Mouse (Mus musculus): ENCODE measurements around the gene Zcchc8. TPM values are rescaled to one million over a fixed set of nuclear protein-coding genes. Genes with fewer than 3 reads are reported as not detected.
A peak's percentile ranks its signal among the peaks of the same experiment; 100 is the strongest.
"Not testable (repeated sequence)": the region's sequence is repeated elsewhere in the genome, so short reads cannot be mapped to it uniquely, and the experiment has no call there.

The Zcchc8 gene
- total RNA-seq (2021) = 10 to 100 TPM; 45.4 to 50.1 TPM

DNA sequence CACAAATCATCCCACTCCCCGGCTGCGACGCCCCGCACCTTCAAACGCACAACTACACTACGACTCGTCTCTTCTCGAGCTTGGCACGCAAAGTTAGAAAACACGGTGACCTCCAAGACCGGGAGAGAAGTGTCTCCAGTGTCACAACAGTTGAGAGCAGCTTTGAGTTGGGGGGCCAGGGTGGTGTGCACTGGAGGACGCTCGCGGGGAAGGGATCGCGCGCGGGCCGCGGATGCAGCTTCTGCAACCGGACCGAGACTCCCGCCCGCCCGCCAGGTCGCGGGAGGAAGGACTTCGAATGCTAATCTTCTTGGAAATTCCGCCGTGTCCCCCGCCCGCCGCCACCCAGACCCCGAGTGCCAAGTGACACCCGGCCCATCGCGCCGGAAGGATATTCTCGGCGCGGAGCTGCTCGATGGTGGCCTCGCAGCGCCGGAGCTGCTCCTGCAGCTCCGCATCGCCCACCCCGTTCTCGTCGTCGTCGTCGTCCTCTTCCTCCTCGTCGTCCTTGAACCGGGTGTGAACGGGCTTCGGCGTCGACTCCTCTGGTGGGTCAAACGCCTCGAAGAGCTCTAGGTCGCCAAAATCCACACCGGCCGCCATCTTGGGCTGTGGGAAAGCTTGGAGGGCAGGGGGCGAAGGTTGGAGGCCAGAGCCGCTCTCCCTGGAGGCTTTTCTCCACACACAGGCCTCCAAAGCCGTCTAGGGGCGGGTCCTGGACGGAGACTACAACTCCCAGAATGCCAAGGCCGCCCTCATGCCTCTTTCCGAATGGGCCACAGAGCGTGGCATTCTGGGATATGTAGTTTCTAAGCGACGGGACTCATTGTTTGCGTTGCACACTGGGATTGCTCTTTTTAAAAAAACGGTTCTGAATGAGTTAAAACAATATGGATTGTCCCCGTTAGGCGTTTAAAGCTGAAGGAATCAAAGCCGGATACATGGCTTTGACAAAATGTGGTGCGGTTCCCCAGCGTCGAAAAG is at the start of gene Zcchc8:
TSS of gene Zcchc8 (minus strand) at position 773 of the 984 bp plus-strand sequence.
- peak; percentile 80 to 85 for DNase-seq (ENCODE audit: extremely low spot score in 1 of 2, low spot score in 1 of 2)

GRCm38 (mm10) chr5:123766455-123766854 is 45.6 kb upstream of the Zcchc8 start:
- DNase-seq (ENCODE audit: extremely low spot score in 1 of 2, low spot score in 1 of 2) = not testable (repeated sequence)

DNA sequence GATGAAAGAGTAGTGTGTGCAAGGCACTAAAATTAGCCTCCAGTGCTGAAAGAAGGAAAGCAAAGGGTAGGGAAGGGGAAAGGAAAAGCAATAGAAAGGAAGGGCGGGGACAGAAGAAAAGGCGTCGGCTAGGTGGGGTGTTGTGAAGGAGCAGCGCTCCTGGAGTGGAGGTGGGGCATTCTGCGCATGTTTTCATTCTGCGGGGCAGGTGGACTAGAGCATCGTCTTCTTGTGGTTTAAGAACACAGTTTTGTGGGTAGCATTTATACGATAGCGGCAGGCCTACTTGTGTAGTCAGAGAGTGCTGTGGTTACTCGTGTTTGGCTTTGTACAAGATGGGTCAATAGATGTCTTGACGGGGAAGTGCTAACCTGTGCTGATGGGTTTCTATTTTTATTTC is 44.6 kb upstream of the Zcchc8 start:
- DNase-seq (ENCODE audit: extremely low spot score in 1 of 2, low spot score in 1 of 2) = no peak

- DNase-seq (ENCODE audit: extremely low spot score in 1 of 2, low spot score in 1 of 2) = peak; percentile 87 to 91
These were observed 28.5 kb upstream of the Zcchc8 start, which contains the start of the genes Rsrc2 and Kntc1 for GRCm38 (mm10) chr5:123749065-123750064. Gene Rsrc2, minus strand, starts transcription at chr5:123749414. Gene Kntc1, plus strand, starts transcription at chr5:123749716.

DNA sequence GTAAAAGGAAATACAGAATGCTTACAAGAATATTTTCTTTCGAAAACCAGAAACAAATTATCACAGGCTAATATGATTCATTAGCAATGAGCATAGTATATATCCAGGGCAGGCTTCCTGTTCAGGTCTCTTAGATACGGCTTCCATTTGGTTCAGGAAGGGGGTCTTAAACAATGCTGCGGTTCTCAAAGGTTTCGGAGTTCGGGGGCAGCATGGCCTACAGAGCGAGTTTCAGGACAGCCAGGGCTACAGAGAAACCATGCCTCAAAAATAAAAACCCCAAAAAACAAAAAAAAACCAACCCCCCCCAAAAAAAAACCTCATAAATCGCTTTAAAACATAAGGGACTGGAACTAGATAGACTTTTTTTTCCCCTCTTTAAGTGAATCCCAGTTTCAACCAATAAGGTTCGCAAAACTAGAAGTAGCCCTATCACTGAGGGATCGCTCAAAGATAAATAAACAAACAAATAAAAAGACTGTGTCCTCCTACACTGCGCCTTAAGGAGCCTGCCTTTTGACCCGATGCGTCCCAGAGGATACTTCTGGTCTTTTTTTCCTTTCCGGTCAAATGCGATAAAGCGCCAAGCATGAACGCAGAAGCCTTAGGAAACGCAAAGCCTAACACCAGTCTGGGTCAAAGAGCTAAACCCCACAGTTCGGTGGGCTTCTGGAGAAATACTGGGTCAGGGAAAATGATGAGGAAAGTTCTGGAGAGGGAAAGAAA is 27.6 kb upstream of the Zcchc8 start:
- DNase-seq (ENCODE audit: extremely low spot score in 1 of 2, low spot score in 1 of 2) = peak in 1 of 2 experiments; percentile 6

DNA sequence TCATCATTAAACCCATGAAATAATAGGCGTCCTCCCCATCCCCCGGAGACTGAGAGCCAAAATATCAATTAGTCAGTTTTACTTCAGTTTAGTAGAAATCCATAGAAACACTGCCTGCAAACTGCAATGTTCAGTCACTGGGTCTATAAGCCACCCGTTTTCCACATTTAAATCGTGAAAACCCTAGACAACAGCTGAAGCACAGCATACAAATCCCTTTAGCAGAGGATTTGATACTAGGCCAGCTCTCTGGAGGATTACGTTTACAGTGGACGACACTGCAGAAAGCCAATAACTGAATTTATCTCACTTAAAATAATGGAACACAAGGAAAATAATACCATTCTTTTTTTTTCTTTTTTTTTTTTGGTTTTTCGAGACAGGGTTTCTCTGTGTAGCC is 26.7 kb upstream of the Zcchc8 start:
- DNase-seq (ENCODE audit: extremely low spot score in 1 of 2, low spot score in 1 of 2) = no peak

- no peak for DNase-seq (ENCODE audit: extremely low spot score in 1 of 2, low spot score in 1 of 2)
These were observed 25.4 kb upstream of the Zcchc8 start for GRCm38 (mm10) chr5:123746253-123746652.

DNA sequence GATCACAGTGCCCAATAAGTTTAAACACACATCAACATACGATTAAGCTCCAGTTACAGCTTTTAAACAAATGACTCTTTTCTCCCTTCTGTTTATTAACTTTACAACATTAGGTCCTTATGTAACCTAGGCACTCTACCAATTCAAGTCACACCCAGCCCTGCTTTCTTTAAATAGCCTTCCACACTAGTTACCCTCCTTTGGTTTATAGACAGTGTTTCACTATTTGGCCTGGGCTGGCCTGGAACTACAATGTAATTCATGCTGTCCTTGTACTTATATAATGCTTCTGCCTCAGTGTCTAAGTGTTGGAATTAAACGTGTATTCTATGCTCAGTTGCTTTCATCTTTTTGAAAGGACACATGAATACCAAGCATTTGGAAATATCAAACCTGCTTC is 23.5 kb upstream of the Zcchc8 start:
- DNase-seq (ENCODE audit: extremely low spot score in 1 of 2, low spot score in 1 of 2) = no peak

DNA sequence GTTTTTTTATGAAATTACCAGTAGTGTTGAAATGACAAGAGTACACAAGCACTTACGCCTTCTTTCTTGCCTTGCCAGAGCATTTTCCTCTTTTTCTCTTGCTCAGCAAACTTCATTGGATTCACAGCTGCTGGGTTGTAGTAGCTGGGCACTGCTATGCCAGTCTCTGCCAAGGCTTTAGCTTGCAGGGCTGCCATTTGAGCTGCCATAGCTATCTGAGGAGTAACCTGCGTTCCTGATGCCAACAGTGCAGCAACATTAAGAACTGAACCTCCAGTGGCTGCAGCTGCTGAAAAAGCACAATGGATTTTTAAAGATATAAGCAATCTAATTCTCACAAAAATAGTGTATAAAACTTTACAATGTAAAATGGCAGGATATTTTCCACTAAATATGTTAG is 10.1 kb upstream of the Zcchc8 start:
- no peak for DNase-seq (ENCODE audit: extremely low spot score in 1 of 2, low spot score in 1 of 2)

GRCm38 (mm10) chr5:123723816-123724215 is 2.9 kb upstream of the Zcchc8 start:
- DNase-seq (ENCODE audit: extremely low spot score in 1 of 2, low spot score in 1 of 2) = not testable (repeated sequence)

DNA sequence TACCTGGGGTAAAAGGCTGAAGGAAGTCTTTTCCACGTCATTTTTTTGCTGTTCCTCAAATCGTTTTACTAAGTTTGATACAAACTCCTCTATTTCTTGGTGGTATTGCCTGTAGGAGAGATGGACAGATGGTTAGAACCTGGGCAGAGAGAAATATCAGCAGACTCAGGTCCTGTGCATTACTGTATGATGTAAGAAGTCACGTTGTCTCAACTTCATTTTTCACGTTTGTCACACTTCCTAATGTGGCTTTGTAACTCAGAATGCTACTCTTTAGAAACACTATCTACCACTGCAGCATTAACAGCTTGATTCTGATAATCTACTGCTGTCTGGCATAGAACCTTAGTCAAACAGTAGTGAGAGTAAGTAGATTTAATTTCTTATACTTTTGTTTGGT is 6.3 kb downstream of the Zcchc8 start:
- DNase-seq (ENCODE audit: extremely low spot score in 1 of 2, low spot score in 1 of 2) = no peak

DNA sequence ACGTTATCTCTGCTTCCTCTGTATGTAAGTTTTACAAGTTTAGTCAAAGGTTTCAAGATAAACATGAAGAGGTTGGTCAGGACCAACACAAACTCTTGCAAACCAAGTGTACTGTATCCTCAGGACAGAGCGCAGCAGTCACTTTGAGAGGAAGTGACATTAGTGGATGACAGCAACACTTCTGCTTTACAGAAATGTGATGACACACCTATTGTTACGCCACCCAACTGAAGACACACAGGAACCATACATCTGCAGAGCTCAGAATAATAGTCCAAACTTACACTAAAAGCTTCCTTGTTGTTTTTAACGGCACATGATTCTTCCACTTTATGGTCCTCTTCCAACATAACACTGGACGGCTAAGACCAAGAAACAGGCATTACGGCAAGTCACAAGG is 7.1 kb downstream of the Zcchc8 start:
- no peak for DNase-seq (ENCODE audit: extremely low spot score in 1 of 2, low spot score in 1 of 2)

- no peak for DNase-seq (ENCODE audit: extremely low spot score in 1 of 2, low spot score in 1 of 2)
These were observed 11.3 kb downstream of the Zcchc8 start for GRCm38 (mm10) chr5:123709571-123709970.

DNA sequence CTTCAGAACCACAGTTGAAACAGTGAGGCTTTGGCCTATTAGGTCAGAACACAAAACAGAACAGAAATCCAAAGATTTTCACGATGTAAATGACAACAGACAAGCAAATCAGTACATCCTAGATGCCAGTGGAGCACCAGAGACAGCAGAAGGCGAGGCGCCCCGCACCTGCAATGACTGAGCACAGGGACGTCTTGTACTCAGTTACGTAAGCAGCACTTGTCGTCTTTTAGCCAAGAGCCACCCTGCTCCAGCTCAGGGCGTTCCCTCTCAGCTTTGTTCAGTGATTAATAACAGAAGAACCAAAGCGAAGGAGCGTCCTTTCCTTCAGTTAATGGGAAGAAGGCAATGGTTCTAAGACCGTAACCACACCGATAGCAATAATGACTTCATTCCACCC is 12.3 kb downstream of the Zcchc8 start:
- no peak for DNase-seq (ENCODE audit: extremely low spot score in 1 of 2, low spot score in 1 of 2)

DNA sequence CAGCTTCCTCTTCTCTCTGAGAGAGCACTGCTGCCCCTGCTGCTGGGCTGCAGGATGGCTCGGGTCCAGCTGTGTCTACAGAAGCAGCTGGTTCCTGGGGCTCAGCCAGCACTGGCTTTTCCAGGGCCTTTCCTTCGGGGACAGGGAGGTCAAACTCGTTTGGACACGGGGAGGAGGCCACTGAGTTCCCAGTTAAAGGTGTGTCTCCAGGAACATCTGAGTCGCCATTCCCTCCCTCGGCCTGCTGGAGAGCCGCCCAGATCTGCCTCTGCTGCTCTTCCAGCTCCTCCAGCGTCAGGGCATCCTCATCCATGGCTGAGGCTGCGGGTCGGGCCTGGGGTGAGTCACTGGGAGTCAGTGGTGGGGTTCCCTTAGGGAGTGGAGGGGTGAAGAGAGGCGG is 20.3 kb downstream of the Zcchc8 start:
- peak; percentile 23 to 33 for DNase-seq (ENCODE audit: extremely low spot score in 1 of 2, low spot score in 1 of 2)

DNA sequence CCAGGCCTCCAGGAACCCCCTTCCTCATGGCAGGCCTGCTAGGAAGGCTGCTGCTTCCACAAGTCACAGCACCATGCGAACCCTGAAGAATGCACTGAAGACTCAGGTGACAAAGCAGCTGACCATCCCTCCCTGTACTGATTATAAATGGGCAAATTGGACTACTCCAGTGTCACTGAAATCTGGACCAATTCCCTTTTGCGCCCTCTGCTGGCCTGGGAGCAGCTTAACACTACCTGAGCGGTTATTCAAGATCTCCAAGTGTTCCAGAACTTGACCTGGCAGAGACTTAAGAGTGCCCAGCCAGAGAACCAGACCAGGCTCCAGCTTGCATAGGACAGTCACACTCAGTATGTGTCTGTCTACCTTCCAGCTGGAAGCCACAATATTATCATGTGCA is 21.7 kb downstream of the Zcchc8 start:
- DNase-seq (ENCODE audit: extremely low spot score in 1 of 2, low spot score in 1 of 2) = peak; percentile 40 to 80

DNA sequence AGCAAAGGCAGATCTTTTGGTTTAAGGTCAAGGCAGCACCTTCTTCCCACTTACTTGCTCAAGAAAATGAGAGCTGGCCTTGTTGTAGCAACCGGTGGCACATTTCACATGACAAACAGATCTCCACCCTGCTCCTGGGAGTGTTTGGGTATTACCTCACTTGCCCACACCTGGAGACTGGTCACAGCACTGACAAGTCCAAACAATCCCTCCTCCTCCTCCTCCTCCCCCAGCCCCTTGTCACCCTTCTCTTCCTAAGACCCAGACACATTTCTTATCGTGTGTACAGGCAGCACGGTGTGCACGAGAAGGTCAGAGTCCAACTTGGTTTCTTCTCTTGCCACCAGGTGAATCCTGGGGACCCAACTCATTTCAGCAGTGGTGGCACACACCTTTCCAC is 23.9 kb downstream of the Zcchc8 start:
- DNase-seq (ENCODE audit: extremely low spot score in 1 of 2, low spot score in 1 of 2) = no peak

DNA sequence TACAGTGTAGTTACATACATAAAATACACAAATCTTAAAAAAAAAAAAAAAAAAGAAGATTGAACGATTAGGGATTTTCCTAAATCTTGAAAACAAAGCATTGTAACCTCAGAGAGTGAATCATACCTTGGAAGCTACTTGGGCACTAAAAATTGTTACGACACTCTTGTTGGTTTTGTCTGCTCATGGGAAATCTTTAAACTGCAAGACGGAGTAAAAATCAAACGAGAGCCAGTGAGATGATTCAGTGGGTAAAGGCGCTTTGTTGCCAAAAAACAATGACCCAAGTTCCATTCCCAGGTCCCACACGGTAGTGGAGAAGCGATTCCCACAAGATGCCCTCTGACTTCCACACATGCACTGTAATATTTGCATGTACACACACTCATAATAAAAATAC is 24.7 kb downstream of the Zcchc8 start:
- no peak for DNase-seq (ENCODE audit: extremely low spot score in 1 of 2, low spot score in 1 of 2)

DNA sequence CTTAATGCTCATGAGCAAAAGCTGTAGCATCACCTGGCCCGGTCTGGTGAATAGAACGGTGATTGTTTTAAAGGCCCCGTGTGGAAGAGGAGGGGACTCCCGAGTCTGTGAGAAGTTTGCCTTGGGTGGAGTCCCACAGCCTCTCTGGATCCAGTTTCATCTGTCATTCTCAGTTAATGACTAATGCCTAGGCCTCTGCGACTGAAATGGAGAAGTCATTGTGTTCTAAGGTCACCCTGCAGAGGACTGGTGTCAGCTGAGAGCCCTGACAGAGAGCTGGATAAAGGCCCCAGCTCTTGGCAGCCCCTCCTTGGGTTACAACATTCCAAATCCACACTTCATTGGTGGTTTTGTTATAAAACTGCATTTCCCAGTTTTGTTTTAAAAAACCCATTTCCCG is 26.4 kb downstream of the Zcchc8 start:
- no peak for DNase-seq (ENCODE audit: extremely low spot score in 1 of 2, low spot score in 1 of 2)

Measured in layer of hippocampus, postnatal 25 days (tissue).